Mouse (Mus musculus): ENCODE results near the gene Atp13a2.

Atp13a2 gene

GRCm38 (mm10) chr4:140993846-140994245 lies 7.2 kb downstream of the Atp13a2 start:
- no peak for DNase-seq (ENCODE audit: low spot score in 2 of 2)

GRCm38 (mm10) chr4:140995811-140996210 lies 9.1 kb downstream of the Atp13a2 start:
- no peak for DNase-seq (ENCODE audit: low spot score in 2 of 2)

- DNase-seq (ENCODE audit: low spot score in 2 of 2) = no peak
These were observed 10.1 kb downstream of the Atp13a2 start for GRCm38 (mm10) chr4:140996812-140997211.

- no peak for DNase-seq (ENCODE audit: low spot score in 2 of 2)
These were observed 19.3 kb downstream of the Atp13a2 start for GRCm38 (mm10) chr4:141005983-141006382.

GRCm38 (mm10) chr4:141008028-141008427 lies 21.4 kb downstream of the Atp13a2 start:
- DNase-seq (ENCODE audit: low spot score in 2 of 2) = no peak

- DNase-seq (ENCODE audit: low spot score in 2 of 2) = no peak
These were observed 23.4 kb downstream of the Atp13a2 start, which contains the start of gene Mfap2 for GRCm38 (mm10) chr4:141010118-141010517. TSS of gene Mfap2 (plus strand) at chr4:141010418.

GRCm38 (mm10) chr4:141010526-141010925 lies 23.9 kb downstream of the Atp13a2 start:
- no peak for DNase-seq (ENCODE audit: low spot score in 2 of 2)

GRCm38 (mm10) chr4:141010941-141011429 lies 24.3 kb downstream of the Atp13a2 start:
- DNase-seq (ENCODE audit: low spot score in 2 of 2) = no peak

- DNase-seq (ENCODE audit: low spot score in 2 of 2) = no peak
These were observed 25.1 kb downstream of the Atp13a2 start for GRCm38 (mm10) chr4:141011556-141012328.

GRCm38 (mm10) chr4:141012558-141012957 lies 25.9 kb downstream of the Atp13a2 start:
- DNase-seq (ENCODE audit: low spot score in 2 of 2) = no peak

- no peak for DNase-seq (ENCODE audit: low spot score in 2 of 2)
These were observed 27.4 kb downstream of the Atp13a2 start for GRCm38 (mm10) chr4:141014114-141014513.

GRCm38 (mm10) chr4:141014856-141015255 lies 28.2 kb downstream of the Atp13a2 start:
- DNase-seq (ENCODE audit: low spot score in 2 of 2) = no peak

GRCm38 (mm10) chr4:141015356-141015755 lies 28.7 kb downstream of the Atp13a2 start:
- no peak for DNase-seq (ENCODE audit: low spot score in 2 of 2)

- DNase-seq (ENCODE audit: low spot score in 2 of 2) = no peak
These were observed 29.6 kb downstream of the Atp13a2 start for GRCm38 (mm10) chr4:141016311-141016710.

GRCm38 (mm10) chr4:141017657-141018436 lies 31.2 kb downstream of the Atp13a2 start:
- DNase-seq (ENCODE audit: low spot score in 2 of 2) = no peak

GRCm38 (mm10) chr4:141020220-141020619 lies 33.5 kb downstream of the Atp13a2 start:
- no peak for DNase-seq (ENCODE audit: low spot score in 2 of 2)

- peak; percentile 65 to 66 for DNase-seq (ENCODE audit: low spot score in 2 of 2)
These were observed 34.3 kb downstream of the Atp13a2 start for GRCm38 (mm10) chr4:141020811-141021613.

- no peak for DNase-seq (ENCODE audit: low spot score in 2 of 2)
These were observed 34.9 kb downstream of the Atp13a2 start for GRCm38 (mm10) chr4:141021614-141021929.

- DNase-seq (ENCODE audit: low spot score in 2 of 2) = no peak
These were observed 37.4 kb downstream of the Atp13a2 start for GRCm38 (mm10) chr4:141024052-141024451.

GRCm38 (mm10) chr4:141024992-141025391 lies 38.3 kb downstream of the Atp13a2 start:
- DNase-seq (ENCODE audit: low spot score in 2 of 2) = no peak

GRCm38 (mm10) chr4:141030541-141031206 lies 44.0 kb downstream of the Atp13a2 start:
- DNase-seq (ENCODE audit: low spot score in 2 of 2) = no peak

All from frontal cortex, postnatal 10 days (tissue).